Mouse (Mus musculus) heart, adult 2 months (tissue): Measurements from ENCODE around the gene Bmpr1b. TPM values are rescaled to one million over a fixed set of nuclear protein-coding genes. Genes with fewer than 3 reads are reported as not detected.

Experiments
- DNase-seq, 2 experiments: peaks; one replicate each; pipeline ENCODE4 v3.0.0; 2021
- H3K27ac ChIP-seq: fragments of 200-600 bp; 2 replicates; pipeline ENCODE4 v1.8.1; 2022
- H3K27me3 ChIP-seq: fragments of 200-500 bp; 2 replicates; pipeline ENCODE4 v1.6.1; 2012; ENCODE audit warnings: mild to moderate bottlenecking, low read length, inconsistent platforms, mixed read lengths; ENCODE audit not compliant: control insufficient read depth, insufficient read depth
- H3K36me3 ChIP-seq: fragments of 200-500 bp; 2 replicates; pipeline ENCODE4 v1.6.1; 2012; ENCODE audit warnings: low read length, inconsistent platforms; ENCODE audit not compliant: control insufficient read depth, insufficient read depth
- H3K4me1 ChIP-seq: fragments of 200-500 bp; 2 replicates; pipeline ENCODE4 v1.6.1; 2011; ENCODE audit warnings: low read length; ENCODE audit not compliant: control insufficient read depth, insufficient read depth
- H3K4me3 ChIP-seq: fragments of 200-600 bp; 2 replicates; pipeline ENCODE4 v1.8.1; 2022
- H3K79me2 ChIP-seq: fragments of 200-500 bp; replicated peaks from 2 replicates; pipeline ENCODE4 v1.6.1; 2012; ENCODE audit warnings: mild to moderate bottlenecking, inconsistent platforms, low read length, moderate library complexity, mixed read lengths; ENCODE audit not compliant: control insufficient read depth, insufficient read depth
- H3K9ac ChIP-seq: fragments of 200-500 bp; 2 replicates; pipeline ENCODE4 v1.6.1; 2012; ENCODE audit warnings: low read depth, mild to moderate bottlenecking, control low read depth, inconsistent platforms, low read length, mixed read lengths
- CTCF ChIP-seq: fragments of 200-600 bp; IDR thresholded peaks from 2 replicates; pipeline ENCODE4 v1.8.1; 2022; ENCODE audit warnings: antibody characterized with exemption, mild to moderate bottlenecking, moderate library complexity
- EP300 ChIP-seq: fragments of 200-500 bp; IDR thresholded peaks from 2 replicates; pipeline ENCODE4 v1.6.1; 2011; ENCODE audit warnings: low read depth, low read length, control low read depth; ENCODE audit not compliant: insufficient read depth
- POLR2A ChIP-seq: fragments of 200-500 bp; IDR thresholded peaks from 2 replicates; pipeline ENCODE4 v1.6.1; 2011; ENCODE audit warnings: mild to moderate bottlenecking, low read depth, low read length, control low read depth; ENCODE audit not compliant: insufficient read depth
- WGBS: fragments of 180-500 bp; shearing (Covaris S2); methylation state at CpG from one replicate; pipeline ENCODE4 v1.1.7; 2018; 5-methylcytosine and 5-hydroxymethylcytosine counted together
- intact Hi-C: fragments of 180-260 bp; cut with DNase I; formaldehyde crosslinking; loops from one replicate; pipeline ENCODE4 v1.15.1; 2025
- polyA plus RNA-seq: library from polyadenylated mRNA; depleted of rRNA; stranded (reverse); fragments of >200 nt; gene quantifications from 2 replicates; pipeline ENCODE4 v1.2.3, GENCODE M21; 2012
- total RNA-seq, 2 experiments: library from RNA; stranded (reverse); gene quantifications; 2 replicates each; pipeline ENCODE4 v1.2.3; 2021

Bmpr1b gene
- total and polyA plus RNA-seq, 3 experiments: 0.29 to 0.43 (median 0.30) TPM

GRCm38 (mm10) chr3:142124255-142124654 lies 45.0 kb downstream of the Bmpr1b start:
- no peak for DNase-seq
- Histone ChIP-seq H3K27me3 (no peaks in the 10 kb centered on the region), H3K4me3 (no peak overlapping the region), H3K79me2 (no peaks in the 10 kb centered on the region), H3K4me1 (no peaks in the 10 kb centered on the region), H3K9ac (no peak overlapping the region), H3K36me3 (no peaks in the 10 kb centered on the region), H3K27ac (no peak overlapping the region)
- intact Hi-C loops: loop anchor here (10.0 kb wide), 1 partner anchor 189 kb away; no protein-coding TSS in a partner anchor
- WGBS: 61% methylated on average over 6 of the region's 6 CpGs
- TF ChIP-seq POLR2A: no peak
- no peak for TF ChIP-seq EP300
- no peak for TF ChIP-seq CTCF

- no peak for DNase-seq
- intact Hi-C loops: loop anchor here (10.0 kb wide), 1 partner anchor 188 kb away; no protein-coding TSS in a partner anchor
- H3K79me2 ChIP-seq: no peaks in the 10 kb centered on the region
- H3K4me3 ChIP-seq: no peak overlapping the region
- 68% methylated on average over 5 of the region's 5 CpGs for WGBS
- no peak overlapping the region for H3K9ac ChIP-seq
- H3K27me3 ChIP-seq: no peaks in the 10 kb centered on the region
- no peaks in the 10 kb centered on the region for H3K36me3 ChIP-seq
- no peak overlapping the region for H3K27ac ChIP-seq
- H3K4me1 ChIP-seq: no peaks in the 10 kb centered on the region
- TF ChIP-seq POLR2A: no peak
- TF ChIP-seq CTCF: no peak
These were observed 46.8 kb downstream of the Bmpr1b start for GRCm38 (mm10) chr3:142122376-142122775.

GRCm38 (mm10) chr3:142120795-142121194 lies 48.4 kb downstream of the Bmpr1b start:
- Histone ChIP-seq H3K4me1 (no peaks in the 10 kb centered on the region), H3K36me3 (no peaks in the 10 kb centered on the region), H3K27ac (no peak overlapping the region), H3K79me2 (no peaks in the 10 kb centered on the region), H3K4me3 (no peak overlapping the region), H3K27me3 (no peaks in the 10 kb centered on the region), H3K9ac (no peak overlapping the region)
- TF ChIP-seq EP300: no peak
- no peak for TF ChIP-seq CTCF
- TF ChIP-seq POLR2A: no peak
- DNase-seq: no peak
- WGBS: 55% methylated on average over 3 of the region's 3 CpGs
- intact Hi-C loops: loop anchor here (10.0 kb wide), 1 partner anchor 186 kb away; no protein-coding TSS in a partner anchor

GRCm38 (mm10) chr3:142114762-142115316 lies 54.4 kb downstream of the Bmpr1b start:
- H3K27ac ChIP-seq: no peak overlapping the region
- no peaks in the 10 kb centered on the region for H3K79me2 ChIP-seq
- DNase-seq: no peak
- peaks cover 3% of the 10 kb centered on the region; the same call in 1 of the 2 replicates for H3K27me3 ChIP-seq
- no peaks in the 10 kb centered on the region for H3K36me3 ChIP-seq
- H3K4me3 ChIP-seq: no peak overlapping the region
- H3K4me1 ChIP-seq: no peaks in the 10 kb centered on the region
- intact Hi-C loops: no loop called here
- TF ChIP-seq POLR2A (no peak), EP300 (no peak), CTCF (no peak)
- H3K9ac ChIP-seq: no peak overlapping the region
- WGBS: 56% methylated on average over 6 of the region's 6 CpGs

- no peak for DNase-seq
These were observed 55.0 kb downstream of the Bmpr1b start for GRCm38 (mm10) chr3:142114190-142114589.

GRCm38 (mm10) chr3:142113208-142113607 lies 56.0 kb downstream of the Bmpr1b start:
- Histone ChIP-seq H3K79me2 (no peaks in the 10 kb centered on the region), H3K9ac (no peak overlapping the region)
- intact Hi-C loops: no loop called here

More at GRCm38 (mm10) chr3:142114190-142114589, 55.0 kb downstream of the Bmpr1b start:
- no peaks in the 10 kb centered on the region for H3K79me2 ChIP-seq
- no peak overlapping the region for H3K27ac ChIP-seq
- H3K4me1 ChIP-seq: no peaks in the 10 kb centered on the region
- no peaks in the 10 kb centered on the region for H3K36me3 ChIP-seq
- WGBS: 80% methylated on average over 3 of the region's 3 CpGs
- no peak overlapping the region for H3K4me3 ChIP-seq
- no peak overlapping the region for H3K9ac ChIP-seq
- peaks cover 3% of the 10 kb centered on the region; the same call in 1 of the 2 replicates for H3K27me3 ChIP-seq
- intact Hi-C loops: no loop called here
- TF ChIP-seq POLR2A (no peak), CTCF (no peak), EP300 (no peak)

More at GRCm38 (mm10) chr3:142113208-142113607, 56.0 kb downstream of the Bmpr1b start:
- no peak overlapping the region for H3K4me3 ChIP-seq
- peaks cover 3% of the 10 kb centered on the region; the same call in 1 of the 2 replicates for H3K27me3 ChIP-seq
- TF ChIP-seq POLR2A (no peak), CTCF (no peak), EP300 (no peak)
- H3K4me1 ChIP-seq: no peaks in the 10 kb centered on the region
- no peaks in the 10 kb centered on the region for H3K36me3 ChIP-seq
- no peak overlapping the region for H3K27ac ChIP-seq
- 74% methylated on average over 4 of the region's 4 CpGs for WGBS
- no peak for DNase-seq
